Mouse (Mus musculus): ENCODE data around the gene Aqp6.

Gene Aqp6

GRCm38 (mm10) chr15:99596056-99596687 is 5.0 kb upstream of the Aqp6 start:
- in situ Hi-C loops (cut with MboI; ENCODE audit: unreplicated experiment in 2 of 2): loop anchor here (5.0 to 10.0 kb wide), 4 partner anchors 71 to 309 kb away; no protein-coding TSS in a partner anchor

- in situ Hi-C loops (cut with MboI; ENCODE audit: unreplicated experiment in 2 of 2): loop anchor here (5.0 to 10.0 kb wide), 4 partner anchors 70 to 308 kb away; no protein-coding TSS in a partner anchor
Observed at GRCm38 (mm10) chr15:99596841-99597240, 4.4 kb upstream of the Aqp6 start.

- in situ Hi-C loops (cut with MboI; ENCODE audit: unreplicated experiment in 2 of 2): loop anchor here (5.0 to 10.0 kb wide), 4 partner anchors 70 to 307 kb away; no protein-coding TSS in a partner anchor
Observed at GRCm38 (mm10) chr15:99597596-99597995, 3.6 kb upstream of the Aqp6 start.

GRCm38 (mm10) chr15:99599245-99600070 is 1.7 kb upstream of the Aqp6 start:
- in situ Hi-C loops (cut with MboI; ENCODE audit: unreplicated experiment in 2 of 2): loop anchor here (5.0 to 10.0 kb wide), 4 partner anchors 68 to 305 kb away; no protein-coding TSS in a partner anchor

GRCm38 (mm10) chr15:99601823-99602120 is 572 bp downstream of the Aqp6 start:
- in situ Hi-C loops (cut with MboI; ENCODE audit: unreplicated experiment in 2 of 2): no loop called here

GRCm38 (mm10) chr15:99602206-99602820 is 1.1 kb downstream of the Aqp6 start:
- in situ Hi-C loops (cut with MboI; ENCODE audit: unreplicated experiment in 2 of 2): no loop called here

GRCm38 (mm10) chr15:99603216-99603615 is 2.0 kb downstream of the Aqp6 start:
- in situ Hi-C loops (cut with MboI; ENCODE audit: unreplicated experiment in 2 of 2): no loop called here

GRCm38 (mm10) chr15:99605595-99605994 is 4.4 kb downstream of the Aqp6 start:
- in situ Hi-C loops (cut with MboI; ENCODE audit: unreplicated experiment in 2 of 2): no loop called here

GRCm38 (mm10) chr15:99606515-99606914 is 5.3 kb downstream of the Aqp6 start:
- in situ Hi-C loops (cut with MboI; ENCODE audit: unreplicated experiment in 2 of 2): no loop called here

GRCm38 (mm10) chr15:99607388-99608113 is 6.4 kb downstream of the Aqp6 start:
- in situ Hi-C loops (cut with MboI; ENCODE audit: unreplicated experiment in 2 of 2): no loop called here

GRCm38 (mm10) chr15:99608382-99609125 is 7.4 kb downstream of the Aqp6 start:
- in situ Hi-C loops (cut with MboI; ENCODE audit: unreplicated experiment in 2 of 2): no loop called here

- in situ Hi-C loops (cut with MboI; ENCODE audit: unreplicated experiment in 2 of 2): no loop called here
Observed at GRCm38 (mm10) chr15:99611563-99611962, 10.4 kb downstream of the Aqp6 start.

- in situ Hi-C loops (cut with MboI; ENCODE audit: unreplicated experiment in 2 of 2): no loop called here
Observed at GRCm38 (mm10) chr15:99614273-99614672, 13.1 kb downstream of the Aqp6 start.

- in situ Hi-C loops (cut with MboI; ENCODE audit: unreplicated experiment in 2 of 2): no loop called here
Observed at GRCm38 (mm10) chr15:99614753-99615152, 13.6 kb downstream of the Aqp6 start.

- in situ Hi-C loops (cut with MboI; ENCODE audit: unreplicated experiment in 2 of 2): no loop called here
Observed at GRCm38 (mm10) chr15:99615246-99615645, 14.0 kb downstream of the Aqp6 start.

- in situ Hi-C loops (cut with MboI; ENCODE audit: unreplicated experiment in 2 of 2): no loop called here
Observed at GRCm38 (mm10) chr15:99618595-99618994, 17.4 kb downstream of the Aqp6 start.

GRCm38 (mm10) chr15:99619821-99620220 is 18.6 kb downstream of the Aqp6 start:
- in situ Hi-C loops (cut with MboI; ENCODE audit: unreplicated experiment in 2 of 2): no loop called here

- in situ Hi-C loops (cut with MboI; ENCODE audit: unreplicated experiment in 2 of 2): no loop called here
Observed at GRCm38 (mm10) chr15:99622063-99622462, 20.9 kb downstream of the Aqp6 start.

GRCm38 (mm10) chr15:99631618-99632017 is 30.4 kb downstream of the Aqp6 start:
- in situ Hi-C loops (cut with MboI; ENCODE audit: unreplicated experiment in 2 of 2): no loop called here

GRCm38 (mm10) chr15:99634702-99635101 is 33.5 kb downstream of the Aqp6 start:
- in situ Hi-C loops (cut with MboI; ENCODE audit: unreplicated experiment in 2 of 2): no loop called here
